Mouse (Mus musculus): Measurements from ENCODE around the gene Nhp2. TPM values are rescaled to one million over a fixed set of nuclear protein-coding genes. Genes with fewer than 3 reads are reported as not detected.

Nhp2 gene
- polyA plus RNA-seq, 1 experiment = 34.3 TPM

DNA sequence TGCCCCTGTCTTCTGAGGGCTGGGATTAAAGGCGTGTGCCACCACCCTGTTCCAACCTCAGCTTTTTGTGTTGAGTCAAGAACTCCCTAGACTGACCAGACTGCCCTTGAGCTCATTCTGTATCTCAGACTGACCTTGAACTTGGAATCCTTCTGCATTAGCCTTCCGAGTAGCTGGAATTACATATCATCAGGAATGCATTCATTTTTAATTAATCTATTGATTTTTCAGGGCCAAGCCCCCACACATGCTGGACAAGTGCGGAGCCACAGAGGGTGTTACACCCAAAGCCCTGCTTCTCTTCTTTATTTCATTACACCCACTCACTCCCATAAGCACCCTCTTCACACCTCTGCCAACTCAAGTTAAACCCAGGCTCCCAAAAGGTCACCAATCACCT lies 14.2 kb downstream of the Nhp2 start:
- no peak for DNase-seq (ENCODE audit: low read depth in 1 of 2, low spot score in 2 of 2)
- Histone ChIP-seq H3K36me3 (ENCODE audit: control insufficient read depth, insufficient read depth, low read length) (peaks cover 3% of the 10 kb centered on the region), H3K27ac (ENCODE audit: insufficient read depth, low read length) (no peak overlapping the region), H3K27me3 (ENCODE audit: control insufficient read depth, insufficient read depth, low read length) (no peaks in the 10 kb centered on the region), H3K4me3 (ENCODE audit: extremely low read depth, insufficient read depth, insufficient read length) (no peak overlapping the region), H3K4me1 (ENCODE audit: control insufficient read depth, insufficient read depth, insufficient read length) (peaks cover 12% of the 10 kb centered on the region; the same call in 1 of the 2 replicates)
- 87% methylated on average over 3 of the region's 3 CpGs for WGBS
- TF ChIP-seq POLR2A (IDR thresholded peaks at IDR 0.05; ENCODE audit: low read depth, low read length) (no peak), CTCF (IDR thresholded peaks at IDR 0.05; ENCODE audit: extremely low read depth, insufficient read depth, insufficient read length, insufficient replicate concordance) (no peak)

- 8% methylated on average over 6 of the region's 6 CpGs for WGBS
- Histone ChIP-seq H3K27ac (ENCODE audit: insufficient read depth, low read length) (peak overlapping the region; percentile 92), H3K27me3 (ENCODE audit: control insufficient read depth, insufficient read depth, low read length) (no peaks in the 10 kb centered on the region), H3K4me3 (ENCODE audit: extremely low read depth, insufficient read depth, insufficient read length) (peak overlapping the region; percentile 61), H3K4me1 (ENCODE audit: control insufficient read depth, insufficient read depth, insufficient read length) (peaks cover 12% of the 10 kb centered on the region; the same call in 1 of the 2 replicates), H3K36me3 (ENCODE audit: control insufficient read depth, insufficient read depth, low read length) (no peaks in the 10 kb centered on the region)
- no peak for DNase-seq (ENCODE audit: low read depth in 1 of 2, low spot score in 2 of 2)
- TF ChIP-seq POLR2A (IDR thresholded peaks at IDR 0.05; ENCODE audit: low read depth, low read length) = no peak
- no peak for TF ChIP-seq CTCF (IDR thresholded peaks at IDR 0.05; ENCODE audit: extremely low read depth, insufficient read depth, insufficient read length, insufficient replicate concordance)
Measured at GRCm38 (mm10) chr11:51635127-51635524, 15.6 kb downstream of the Nhp2 start.

DNA sequence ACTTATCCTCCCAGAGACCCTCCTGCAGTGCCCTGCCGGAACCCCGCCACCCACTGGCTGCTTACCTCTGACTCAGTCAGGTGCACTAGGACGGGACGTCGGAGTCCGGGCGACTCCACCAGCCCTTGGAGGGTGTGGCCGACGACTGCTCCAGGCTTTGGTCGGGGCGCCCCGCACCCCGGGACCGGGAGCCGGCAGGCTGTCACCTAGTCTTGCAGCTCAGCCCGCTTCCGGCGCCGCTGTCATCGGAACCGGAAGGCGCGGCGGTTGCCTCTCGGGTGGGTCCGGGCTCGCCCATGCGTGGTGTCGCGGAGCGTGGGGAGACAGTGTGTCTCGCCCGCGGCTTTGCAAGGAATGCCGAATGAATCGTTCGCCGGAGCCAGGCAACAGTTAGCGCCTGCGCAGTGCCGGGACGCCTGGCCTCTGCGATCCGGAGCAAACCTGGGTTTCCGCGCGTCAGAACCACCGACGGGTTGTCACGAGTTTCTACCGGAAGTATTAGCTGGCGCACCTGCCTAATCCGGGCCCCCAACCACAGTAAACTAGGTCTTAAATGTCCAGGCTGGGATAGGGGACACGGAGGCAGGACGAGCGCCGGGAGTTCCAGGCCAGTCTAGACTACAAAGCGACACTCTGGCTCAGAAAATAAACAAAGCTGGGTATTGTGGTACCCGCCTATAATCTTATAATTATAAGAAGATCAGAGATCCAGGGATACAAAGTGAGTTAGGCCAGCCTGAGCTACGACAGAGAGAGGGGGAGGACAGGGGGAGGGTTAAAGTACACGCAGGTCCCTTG lies 16.2 kb downstream of the Nhp2 start, which contains the start of gene Rmnd5b:
Gene Rmnd5b (minus strand): TSS at position 372 of the 798 bp plus-strand sequence.
- Histone ChIP-seq H3K36me3 (ENCODE audit: control insufficient read depth, insufficient read depth, low read length) (no peaks in the 10 kb centered on the region), H3K4me3 (ENCODE audit: extremely low read depth, insufficient read depth, insufficient read length) (peak within 1 kb of the TSS; percentile 61), H3K4me1 (ENCODE audit: control insufficient read depth, insufficient read depth, insufficient read length) (peaks cover 12% of the 10 kb centered on the region; the same call in 1 of the 2 replicates), H3K27ac (ENCODE audit: insufficient read depth, low read length) (peak within 1 kb of the TSS; percentile 92), H3K27me3 (ENCODE audit: control insufficient read depth, insufficient read depth, low read length) (no peaks in the 10 kb centered on the region)
- WGBS = under 1% methylated on average over 55 of the region's 61 CpGs
- TF ChIP-seq POLR2A (IDR thresholded peaks at IDR 0.05; ENCODE audit: low read depth, low read length) (peak; percentile 39; the same call in 1 of the 2 replicates), CTCF (IDR thresholded peaks at IDR 0.05; ENCODE audit: extremely low read depth, insufficient read depth, insufficient read length, insufficient replicate concordance) (no peak)
- peak; percentile 81 to 83 for DNase-seq (ENCODE audit: low read depth in 1 of 2, low spot score in 2 of 2)

- peak; percentile 68 to 73 for DNase-seq (ENCODE audit: low read depth in 1 of 2, low spot score in 2 of 2)
- peak overlapping the region; percentile 61 for H3K4me3 ChIP-seq (ENCODE audit: extremely low read depth, insufficient read depth, insufficient read length)
- 7% methylated on average over 6 of the region's 6 CpGs for WGBS
Measured at GRCm38 (mm10) chr11:51636323-51636684, 16.8 kb downstream of the Nhp2 start.

DNA sequence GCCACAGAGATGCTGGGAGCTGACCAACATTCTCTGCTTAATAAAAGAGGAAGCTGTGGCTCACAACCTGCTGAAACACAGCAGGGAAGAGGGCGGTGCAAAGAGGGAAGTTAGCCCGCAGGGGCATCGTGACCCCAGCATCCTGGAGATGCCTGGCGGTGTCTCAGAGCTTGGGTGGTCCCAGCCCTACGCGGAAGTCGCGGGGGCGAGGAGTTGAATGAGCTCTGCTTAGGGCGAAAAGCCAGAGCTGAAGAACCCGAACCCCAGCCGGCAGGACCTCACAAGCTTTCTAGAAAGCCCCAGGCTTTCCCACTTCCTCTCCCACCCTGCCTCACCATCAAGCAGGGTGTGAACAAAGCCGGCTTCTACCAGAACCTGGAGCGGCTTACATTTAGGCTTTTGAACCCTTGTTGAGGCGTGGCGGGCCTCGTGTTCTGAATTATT lies 18.5 kb downstream of the Nhp2 start:
- H3K27me3 ChIP-seq (ENCODE audit: control insufficient read depth, insufficient read depth, low read length) = no peaks in the 10 kb centered on the region
- peak; percentile 64 to 69 for DNase-seq (ENCODE audit: low read depth in 1 of 2, low spot score in 2 of 2)
- peak overlapping the region; percentile 41; the same call in 1 of the 2 replicates for H3K4me3 ChIP-seq (ENCODE audit: extremely low read depth, insufficient read depth, insufficient read length)
- peak overlapping the region; percentile 85 for H3K27ac ChIP-seq (ENCODE audit: insufficient read depth, low read length)
- peaks cover 8% of the 10 kb centered on the region; the same call in 1 of the 2 replicates for H3K4me1 ChIP-seq (ENCODE audit: control insufficient read depth, insufficient read depth, insufficient read length)
- TF ChIP-seq CTCF (IDR thresholded peaks at IDR 0.05; ENCODE audit: extremely low read depth, insufficient read depth, insufficient read length, insufficient replicate concordance) (no peak), POLR2A (IDR thresholded peaks at IDR 0.05; ENCODE audit: low read depth, low read length) (no peak)
- peaks cover 1% of the 10 kb centered on the region for H3K36me3 ChIP-seq (ENCODE audit: control insufficient read depth, insufficient read depth, low read length)
- under 1% methylated on average over 17 of the region's 17 CpGs for WGBS

More at GRCm38 (mm10) chr11:51636323-51636684, 16.8 kb downstream of the Nhp2 start:
- peak overlapping the region; percentile 92 for H3K27ac ChIP-seq (ENCODE audit: insufficient read depth, low read length)
- H3K36me3 ChIP-seq (ENCODE audit: control insufficient read depth, insufficient read depth, low read length) = no peaks in the 10 kb centered on the region
- H3K27me3 ChIP-seq (ENCODE audit: control insufficient read depth, insufficient read depth, low read length) = no peaks in the 10 kb centered on the region
- peak; percentile 53; the same call in 1 of the 2 replicates for TF ChIP-seq CTCF (IDR thresholded peaks at IDR 0.05; ENCODE audit: extremely low read depth, insufficient read depth, insufficient read length, insufficient replicate concordance)
- TF ChIP-seq POLR2A (IDR thresholded peaks at IDR 0.05; ENCODE audit: low read depth, low read length) = no peak
- peaks cover 12% of the 10 kb centered on the region; the same call in 1 of the 2 replicates for H3K4me1 ChIP-seq (ENCODE audit: control insufficient read depth, insufficient read depth, insufficient read length)

- Histone ChIP-seq H3K27ac (ENCODE audit: insufficient read depth, low read length) (peak overlapping the region; percentile 85), H3K4me1 (ENCODE audit: control insufficient read depth, insufficient read depth, insufficient read length) (peaks cover 13% of the 10 kb centered on the region; the same call in 1 of the 2 replicates), H3K36me3 (ENCODE audit: control insufficient read depth, insufficient read depth, low read length) (peaks cover 3% of the 10 kb centered on the region), H3K27me3 (ENCODE audit: control insufficient read depth, insufficient read depth, low read length) (no peaks in the 10 kb centered on the region), H3K4me3 (ENCODE audit: extremely low read depth, insufficient read depth, insufficient read length) (no peak overlapping the region)
- 21% methylated on average over 5 of the region's 5 CpGs for WGBS
- DNase-seq (ENCODE audit: low read depth in 1 of 2, low spot score in 2 of 2) = no peak
- no peak for TF ChIP-seq POLR2A (IDR thresholded peaks at IDR 0.05; ENCODE audit: low read depth, low read length)
- no peak for TF ChIP-seq CTCF (IDR thresholded peaks at IDR 0.05; ENCODE audit: extremely low read depth, insufficient read depth, insufficient read length, insufficient replicate concordance)
Measured at GRCm38 (mm10) chr11:51638497-51638896, 19.0 kb downstream of the Nhp2 start.

Data from spleen, adult 2 months (tissue).